Mouse (Mus musculus) mouse trophoblast stem cell (cell line): ENCODE measurements around the gene Fam136a.

Experiments used
- in situ Hi-C, 2 experiments: fragments of 300-500 bp; cut with MseI, MboI; formaldehyde crosslinking; loops; 2 replicates in 1 of 2; 3 replicates in 1 of 2; pipeline ENCODE4 v1.15.1; 2025

Gene Fam136a

GRCm38 (mm10) chr6:86396581-86397256 lies 31.3 kb downstream of the Fam136a start, which contains the start of gene Pcyox1:
Gene Pcyox1 (minus strand): TSS chr6:86397154.
- in situ Hi-C loops: no loop called here

- in situ Hi-C loops: no loop called here
These were observed 32.0 kb downstream of the Fam136a start for GRCm38 (mm10) chr6:86397257-86397980.

GRCm38 (mm10) chr6:86398986-86399385 lies 33.5 kb downstream of the Fam136a start:
- in situ Hi-C loops: no loop called here

GRCm38 (mm10) chr6:86399995-86400394 lies 34.5 kb downstream of the Fam136a start:
- in situ Hi-C loops: no loop called here

GRCm38 (mm10) chr6:86400972-86401371 lies 35.5 kb downstream of the Fam136a start:
- in situ Hi-C loops: no loop called here

GRCm38 (mm10) chr6:86402681-86403607 lies 37.5 kb downstream of the Fam136a start:
- in situ Hi-C loops: no loop called here

- in situ Hi-C loops: no loop called here
These were observed 38.3 kb downstream of the Fam136a start for GRCm38 (mm10) chr6:86403728-86404099.

- in situ Hi-C loops: no loop called here
These were observed 38.8 kb downstream of the Fam136a start, which contains the start of gene Tia1 for GRCm38 (mm10) chr6:86404100-86404861. Gene Tia1 (plus strand): TSS chr6:86404219.

- in situ Hi-C loops: no loop called here
These were observed 39.5 kb downstream of the Fam136a start for GRCm38 (mm10) chr6:86404996-86405395.

GRCm38 (mm10) chr6:86406306-86406705 lies 40.9 kb downstream of the Fam136a start:
- in situ Hi-C loops: no loop called here

GRCm38 (mm10) chr6:86418711-86419110 lies 53.3 kb downstream of the Fam136a start:
- in situ Hi-C loops: no loop called here

- in situ Hi-C loops: no loop called here
These were observed 53.8 kb downstream of the Fam136a start for GRCm38 (mm10) chr6:86419239-86419638.
